Mouse (Mus musculus) kidney, embryonic 16.5 days (tissue): Measurements from ENCODE around the gene Gfra4. TPM values are rescaled to one million over a fixed set of nuclear protein-coding genes. Genes with fewer than 3 reads are reported as not detected.

Source experiments
- ATAC-seq: fragments of 200-750 bp; cut with Nextera tagmentation; 2 replicates; pipeline ENCODE4 v1.8.0; 2017; ENCODE audit warnings: moderate TSS enrichment; ENCODE audit not compliant: low FRiP score, low TSS enrichment
- H3K27ac ChIP-seq: fragments of 300-500 bp; sonication (generic); 2 replicates; pipeline ENCODE4 v1.5.1; 2014; ENCODE audit warnings: low read length
- H3K27me3 ChIP-seq: fragments of 300-500 bp; sonication (generic); 2 replicates; pipeline ENCODE4 v1.6.1; 2014; ENCODE audit warnings: low read length, control low read depth, mixed read lengths; ENCODE audit not compliant: insufficient read depth
- H3K36me3 ChIP-seq: fragments of 300-500 bp; sonication (generic); 2 replicates; pipeline ENCODE4 v1.6.1; 2014; ENCODE audit warnings: low read length, control low read depth, mixed read lengths; ENCODE audit not compliant: insufficient read depth
- H3K4me1 ChIP-seq: fragments of 300-500 bp; sonication (generic); 2 replicates; pipeline ENCODE4 v1.6.1; 2014; ENCODE audit warnings: low read length, control low read depth, mixed read lengths; ENCODE audit not compliant: insufficient read depth
- H3K4me2 ChIP-seq: fragments of 300-500 bp; sonication (generic); replicated peaks from 2 replicates; pipeline ENCODE4 v1.6.1; 2014; ENCODE audit warnings: low read depth, low read length
- H3K4me3 ChIP-seq: fragments of 300-500 bp; sonication (generic); 2 replicates; pipeline ENCODE4 v1.5.1; 2014; ENCODE audit warnings: mild to moderate bottlenecking, low read length
- H3K9ac ChIP-seq: fragments of 300-500 bp; sonication (generic); replicated peaks from 2 replicates; pipeline ENCODE4 v1.6.1; 2014; ENCODE audit warnings: low read length
- H3K9me3 ChIP-seq: fragments of 300-500 bp; sonication (generic); 2 replicates; pipeline ENCODE4 v1.6.1; 2016; ENCODE audit warnings: low read length, control low read depth
- WGBS: fragments of 180-500 bp; shearing (Covaris S2); extraction: QIAGEN DNeasy Blood & Tissue Kit; methylation state at CpG from one replicate; pipeline ENCODE4 v1.1.7; 2014; 5-methylcytosine and 5-hydroxymethylcytosine counted together
- polyA plus RNA-seq: library from polyadenylated mRNA; unstranded; fragments of >200 nt; fragmentation: Nextera tagmentation; extraction: Ambion mirVana; gene quantifications from 2 replicates; pipeline ENCODE4 v1.2.1, GENCODE M21; 2015

Gene Gfra4
- polyA plus RNA-seq = 17.3 and 17.8 TPM in 2 replicates

DNA sequence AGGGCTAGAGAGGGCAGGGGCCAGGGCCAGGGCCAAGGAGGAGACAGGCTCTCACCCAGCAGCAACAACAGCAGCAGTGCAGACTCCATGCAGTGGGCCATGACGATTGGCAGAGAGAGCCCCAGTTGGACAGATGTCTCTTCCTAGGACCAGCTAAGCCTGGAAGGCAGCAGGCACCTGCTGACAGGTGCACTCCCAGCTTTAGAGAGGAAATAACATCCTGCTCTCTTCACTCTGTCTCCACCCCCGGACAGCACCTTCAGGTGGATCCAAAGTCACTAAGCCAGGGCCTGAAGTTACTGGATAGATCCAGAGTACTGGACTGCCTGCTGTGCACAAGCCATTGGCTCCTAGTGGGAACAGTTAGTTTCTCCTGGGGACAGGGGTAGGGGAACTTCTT, at the start of gene Gfra4:
Gfra4 (minus strand) TSS at position 101 of the 400 bp plus-strand sequence.
- Histone ChIP-seq H3K9me3 (no peaks in the 10 kb centered on the region), H3K4me2 (no peak within 1 kb of the TSS), H3K36me3 (no peaks in the 10 kb centered on the region), H3K27me3 (peaks cover 34% of the 10 kb centered on the region), H3K9ac (no peak within 1 kb of the TSS), H3K27ac (peak within 1 kb of the TSS; percentile 29; the same call in 1 of the 2 replicates), H3K4me3 (no peak within 1 kb of the TSS), H3K4me1 (peaks cover 31% of the 10 kb centered on the region)
- 81% methylated on average over 2 of the region's 2 CpGs for WGBS
- no peak for ATAC-seq

DNA sequence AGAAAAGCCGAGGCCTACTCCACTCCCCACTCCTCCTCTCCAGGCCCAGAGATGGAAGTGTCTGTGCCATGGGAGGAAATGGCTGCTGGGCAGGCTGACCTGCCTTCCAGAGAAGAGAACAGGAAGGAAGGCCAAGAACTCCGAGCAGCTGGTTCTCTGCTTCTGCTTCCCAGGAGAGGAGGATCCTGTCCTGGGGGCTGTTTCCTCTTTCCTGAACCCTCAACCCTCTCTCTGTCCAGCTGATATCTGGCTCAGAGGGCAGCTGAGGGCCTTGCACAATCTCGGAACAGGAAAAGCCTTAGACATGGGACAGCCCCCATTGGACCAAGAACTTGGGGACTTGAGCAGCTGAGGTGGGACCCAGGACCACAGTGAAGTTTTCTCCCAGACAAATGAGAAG, 48.0 kb upstream of the Gfra4 start:
- no peak for ATAC-seq
- no peaks in the 10 kb centered on the region for H3K27me3 ChIP-seq
- WGBS = 53% methylated on average over 3 of the region's 3 CpGs

DNA sequence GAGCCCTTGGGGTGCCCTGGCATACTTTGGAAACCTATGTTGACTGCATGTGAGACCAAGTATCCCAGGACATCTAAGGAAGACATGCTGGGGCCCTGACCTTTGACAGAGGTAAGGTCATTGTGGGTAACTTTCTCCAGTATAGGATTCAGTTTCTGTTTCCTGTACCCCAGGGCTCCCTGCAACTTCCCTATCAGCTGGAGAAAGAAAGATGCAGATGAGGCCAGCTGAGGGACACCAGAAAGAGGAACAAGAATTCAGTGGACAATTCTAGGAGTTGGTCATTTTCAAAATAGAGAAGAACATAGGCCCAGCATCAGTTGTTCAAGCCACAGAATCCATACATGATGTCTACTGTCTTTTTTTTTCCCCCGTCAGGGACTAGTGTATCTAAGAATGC, 46.7 kb upstream of the Gfra4 start:
- ATAC-seq = no peak
- no peaks in the 10 kb centered on the region for H3K36me3 ChIP-seq
- H3K9me3 ChIP-seq = no peaks in the 10 kb centered on the region
- no peaks in the 10 kb centered on the region for H3K27me3 ChIP-seq
- 0 out of 2 replicates have a peak, but pooled peaks cover 6% of the 10 kb centered on the region for H3K4me1 ChIP-seq
- no peak overlapping the region for H3K9ac ChIP-seq
- H3K27ac ChIP-seq = no peak overlapping the region
- WGBS = 84% methylated on average over 1 of the region's 1 CpGs
- H3K4me2 ChIP-seq = no peak overlapping the region
- H3K4me3 ChIP-seq = no peak overlapping the region

More for the DNA sequence above, 48.0 kb upstream of the Gfra4 start:
- H3K9me3 ChIP-seq = no peaks in the 10 kb centered on the region
- H3K4me2 ChIP-seq = no peak overlapping the region
- H3K9ac ChIP-seq = no peak overlapping the region
- H3K4me1 ChIP-seq = peaks cover 9% of the 10 kb centered on the region
- H3K36me3 ChIP-seq = no peaks in the 10 kb centered on the region
- H3K27ac ChIP-seq = no peak overlapping the region
- no peak overlapping the region for H3K4me3 ChIP-seq

DNA sequence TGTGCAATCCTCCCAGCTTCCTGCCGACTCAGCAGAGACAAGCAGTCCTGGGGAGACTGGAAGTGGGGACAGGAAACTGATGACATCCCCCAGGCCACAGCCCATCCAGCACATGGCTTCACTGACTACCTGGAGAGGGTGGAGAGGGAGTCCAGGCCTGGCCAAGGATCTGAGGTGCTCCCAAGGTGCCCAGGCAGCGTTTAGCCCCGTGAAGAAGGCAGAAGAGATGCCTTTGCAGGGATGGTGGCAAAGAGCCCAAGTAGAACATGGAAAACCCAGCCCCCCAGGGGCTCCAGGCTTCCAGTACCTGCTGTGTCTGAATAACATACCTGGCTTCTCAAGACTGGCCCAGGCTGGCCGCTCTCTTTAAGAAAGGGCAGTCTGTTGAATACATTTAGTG, 45.7 kb upstream of the Gfra4 start:
- Histone ChIP-seq H3K27me3 (no peaks in the 10 kb centered on the region), H3K4me2 (no peak overlapping the region), H3K4me3 (no peak overlapping the region), H3K9ac (no peak overlapping the region), H3K9me3 (no peaks in the 10 kb centered on the region), H3K27ac (no peak overlapping the region), H3K36me3 (no peaks in the 10 kb centered on the region), H3K4me1 (0 out of 2 replicates have a peak, but pooled peaks cover 6% of the 10 kb centered on the region)
- ATAC-seq = no peak
- WGBS = 79% methylated on average over 4 of the region's 4 CpGs

DNA sequence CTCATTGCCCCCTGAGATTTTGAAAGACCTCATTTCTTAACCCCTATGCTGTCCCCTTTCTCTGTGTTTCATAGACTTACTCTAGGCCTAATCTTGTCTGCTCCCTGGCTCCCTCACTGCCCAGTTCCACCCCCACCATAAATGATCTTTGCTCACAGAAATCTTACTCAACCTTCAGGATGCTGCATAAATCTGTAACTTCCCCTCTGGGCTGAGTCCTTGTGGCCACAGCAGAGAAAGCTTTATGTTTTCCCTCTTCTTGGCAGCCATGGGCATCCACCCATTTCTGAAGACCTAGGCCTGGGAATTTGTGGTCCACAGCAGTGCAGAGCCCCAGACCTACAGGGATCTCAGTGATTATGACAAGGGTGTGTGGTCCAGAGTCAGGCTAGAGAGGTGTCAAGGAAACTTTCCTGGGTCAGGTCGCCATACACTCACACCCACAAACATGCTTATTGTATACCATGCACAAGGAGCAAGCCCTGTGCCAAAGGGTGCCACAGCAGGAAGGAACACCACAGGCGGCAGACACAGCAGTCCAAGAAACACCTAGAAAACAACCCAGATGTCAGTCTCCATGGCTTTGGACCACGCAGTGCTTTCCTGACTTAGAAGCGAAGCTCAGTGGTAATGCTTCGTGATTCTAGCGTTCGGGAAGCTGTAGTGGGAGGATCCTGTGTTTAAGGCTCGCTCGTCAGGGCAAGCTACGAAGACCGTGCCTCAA, 43.9 kb upstream of the Gfra4 start, which contains the start of gene Siglec1:
Siglec1 (minus strand) TSS at position 99 of the 724 bp plus-strand sequence.
- Histone ChIP-seq H3K4me1 (0 out of 2 replicates have a peak, but pooled peaks cover 6% of the 10 kb centered on the region), H3K9ac (no peak within 1 kb of the TSS), H3K4me3 (no peak within 1 kb of the TSS), H3K9me3 (no peaks in the 10 kb centered on the region), H3K4me2 (no peak within 1 kb of the TSS), H3K36me3 (no peaks in the 10 kb centered on the region), H3K27ac (0 out of 2 replicates have a peak within 1 kb of the TSS, but pooled peaks have one; percentile 7), H3K27me3 (no peaks in the 10 kb centered on the region)
- 79% methylated on average over 11 of the region's 11 CpGs for WGBS
- ATAC-seq = no peak

DNA sequence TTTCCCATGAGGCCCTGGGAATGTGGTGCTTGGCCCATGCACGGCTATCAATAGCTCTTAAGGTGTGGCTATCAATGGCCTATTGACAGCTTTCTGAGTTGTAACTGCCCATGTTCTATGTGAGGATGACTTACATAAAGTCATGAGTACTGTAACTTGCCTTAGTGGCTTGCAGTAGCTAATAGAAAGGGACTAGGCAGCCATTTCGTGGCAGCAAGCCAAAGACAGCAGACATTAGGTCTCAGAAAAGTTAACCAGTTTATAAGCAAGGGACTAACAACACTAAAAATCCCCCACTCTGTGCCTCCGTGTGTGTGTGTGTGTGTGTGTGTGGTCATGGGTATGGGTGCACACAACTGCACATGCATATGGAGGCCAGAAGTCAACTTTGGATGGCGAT, 41.3 kb upstream of the Gfra4 start:
- Histone ChIP-seq H3K4me2 (no peak overlapping the region), H3K4me3 (no peak overlapping the region), H3K27me3 (no peaks in the 10 kb centered on the region), H3K4me1 (0 out of 2 replicates have a peak, but pooled peaks cover 6% of the 10 kb centered on the region), H3K27ac (no peak overlapping the region), H3K9ac (no peak overlapping the region), H3K36me3 (no peaks in the 10 kb centered on the region), H3K9me3 (no peaks in the 10 kb centered on the region)
- no peak for ATAC-seq
- WGBS = 85% methylated on average over 4 of the region's 4 CpGs

DNA sequence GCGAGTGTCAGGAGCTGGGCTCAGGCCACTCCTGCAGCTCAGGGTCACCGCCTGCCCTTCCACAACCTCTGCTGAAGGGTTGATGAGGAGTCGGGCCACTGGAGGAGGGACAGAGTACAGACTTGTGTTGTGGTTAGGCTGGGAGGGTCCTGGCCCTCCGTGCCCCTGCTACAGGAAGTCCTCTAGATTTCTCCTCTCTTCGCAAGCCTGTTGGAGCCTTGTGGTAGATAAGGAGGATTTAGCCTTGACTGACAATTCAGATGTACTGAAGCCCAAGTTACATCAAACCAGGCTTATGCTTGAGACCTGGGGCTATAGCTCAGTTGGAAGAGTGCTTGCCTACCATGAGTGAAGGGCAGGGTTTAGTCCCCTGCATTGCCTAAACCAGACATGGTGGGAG, 37.6 kb upstream of the Gfra4 start:
- H3K36me3 ChIP-seq = no peaks in the 10 kb centered on the region
- no peak for ATAC-seq
- 65% methylated on average over 5 of the region's 5 CpGs for WGBS

DNA sequence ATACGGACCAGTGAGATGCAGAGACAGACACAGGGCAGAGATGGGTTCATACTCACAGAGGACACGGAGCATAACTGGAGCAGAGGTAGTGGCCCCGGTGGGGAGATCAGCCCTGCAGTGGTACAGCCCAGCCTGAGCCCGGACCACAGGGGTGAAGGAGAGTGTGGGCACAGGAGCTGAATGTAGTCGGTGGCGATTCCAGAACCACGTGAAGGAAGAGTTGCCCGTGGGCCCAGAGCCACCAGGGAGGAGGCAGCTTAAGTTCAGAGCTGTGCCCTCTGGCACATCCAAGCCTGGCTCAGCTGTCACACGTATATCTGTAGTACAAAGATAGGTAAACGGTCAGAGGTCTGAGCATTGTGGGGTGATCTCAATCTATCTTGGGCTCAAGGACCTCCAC, 29.6 kb upstream of the Gfra4 start:
- H3K9ac ChIP-seq = no peak overlapping the region
- H3K4me1 ChIP-seq = no peaks in the 10 kb centered on the region
- 86% methylated on average over 10 of the region's 10 CpGs for WGBS

More for the DNA sequence above, 37.6 kb upstream of the Gfra4 start:
- no peak overlapping the region for H3K4me3 ChIP-seq
- no peak overlapping the region for H3K4me2 ChIP-seq
- no peaks in the 10 kb centered on the region for H3K4me1 ChIP-seq
- no peak overlapping the region for H3K27ac ChIP-seq
- no peaks in the 10 kb centered on the region for H3K27me3 ChIP-seq
- H3K9me3 ChIP-seq = no peaks in the 10 kb centered on the region
- H3K9ac ChIP-seq = no peak overlapping the region

DNA sequence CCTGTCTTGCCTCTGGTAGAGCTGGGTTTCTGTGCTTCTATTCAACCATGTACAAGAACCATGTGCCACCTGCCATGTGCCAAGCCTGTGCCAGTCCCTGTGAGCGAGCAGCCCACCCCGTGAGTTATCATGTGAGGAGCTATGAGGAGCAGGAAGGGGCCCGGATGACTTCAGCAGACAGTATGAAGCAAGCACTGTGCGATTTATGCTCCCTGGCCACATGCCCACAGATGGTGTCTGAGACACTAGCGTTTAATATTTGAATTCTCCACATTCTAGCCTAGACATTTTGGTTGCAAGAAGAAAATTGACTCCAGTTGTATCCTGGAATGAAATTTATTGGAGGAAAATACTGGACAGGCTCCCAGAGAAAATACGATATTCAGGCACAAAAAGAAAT, 24.6 kb upstream of the Gfra4 start:
- peaks cover 15% of the 10 kb centered on the region for H3K27me3 ChIP-seq
- ATAC-seq = no peak
- H3K9ac ChIP-seq = no peak overlapping the region
- no peaks in the 10 kb centered on the region for H3K9me3 ChIP-seq
- no peak overlapping the region for H3K4me3 ChIP-seq
- no peaks in the 10 kb centered on the region for H3K36me3 ChIP-seq
- H3K27ac ChIP-seq = no peak overlapping the region
- WGBS = 56% methylated on average over 6 of the region's 6 CpGs
- 0 out of 2 replicates have a peak, but pooled peaks cover 7% of the 10 kb centered on the region for H3K4me1 ChIP-seq
- no peak overlapping the region for H3K4me2 ChIP-seq

More for the DNA sequence above, 29.6 kb upstream of the Gfra4 start:
- Histone ChIP-seq H3K4me2 (no peak overlapping the region), H3K27me3 (no peaks in the 10 kb centered on the region), H3K36me3 (no peaks in the 10 kb centered on the region), H3K4me3 (no peak overlapping the region), H3K9me3 (no peaks in the 10 kb centered on the region), H3K27ac (no peak overlapping the region)
- no peak for ATAC-seq

DNA sequence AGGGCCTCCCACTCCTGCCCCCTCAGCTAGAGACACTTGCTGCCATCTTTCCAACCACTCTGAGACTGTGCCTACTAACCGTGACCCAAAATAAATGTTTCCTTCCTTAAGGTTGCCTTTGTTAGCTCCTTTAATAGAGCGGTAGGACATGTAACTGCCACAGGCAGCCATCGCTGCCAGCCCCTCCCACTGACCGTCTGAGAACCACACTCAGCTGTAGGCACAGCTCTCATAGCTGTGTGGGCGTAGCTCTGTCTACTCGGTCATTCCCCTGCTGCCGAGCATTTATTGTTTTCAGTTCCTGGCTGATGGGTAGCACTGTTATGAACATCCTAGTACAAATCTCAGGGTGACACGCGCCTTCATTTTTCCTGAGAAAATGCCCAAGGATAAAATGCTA, 23.5 kb upstream of the Gfra4 start:
- Histone ChIP-seq H3K9ac (no peak overlapping the region), H3K9me3 (no peaks in the 10 kb centered on the region), H3K4me2 (no peak overlapping the region), H3K4me3 (no peak overlapping the region), H3K27ac (no peak overlapping the region), H3K36me3 (no peaks in the 10 kb centered on the region), H3K27me3 (peaks cover 23% of the 10 kb centered on the region), H3K4me1 (0 out of 2 replicates have a peak, but pooled peaks cover 7% of the 10 kb centered on the region)
- peak; percentile 20; the same call in 1 of the 2 replicates for ATAC-seq
- WGBS = 54% methylated on average over 9 of the region's 9 CpGs
